Mouse (Mus musculus) lung, embryonic 15.5 days (tissue): ENCODE results near the gene Kyat1. TPM values are rescaled to one million over a fixed set of nuclear protein-coding genes. Genes with fewer than 3 reads are reported as not detected.

Source experiments
- ATAC-seq: fragments of 200-750 bp; cut with Nextera tagmentation; 2 replicates; pipeline ENCODE4 v1.8.0; 2017; ENCODE audit warnings: moderate number of reproducible peaks, borderline replicate concordance; ENCODE audit not compliant: low FRiP score, low TSS enrichment; ENCODE audit errors: extremely low read depth
- H3K27ac ChIP-seq: fragments of 300-500 bp; sonication (generic); 2 replicates; pipeline ENCODE4 v1.5.1; 2015; ENCODE audit warnings: moderate library complexity, mild to moderate bottlenecking, inconsistent platforms
- H3K27me3 ChIP-seq: fragments of 300-500 bp; sonication (generic); 2 replicates; pipeline ENCODE4 v1.6.1; 2015; ENCODE audit warnings: inconsistent platforms
- H3K36me3 ChIP-seq: fragments of 300-500 bp; sonication (generic); 2 replicates; pipeline ENCODE4 v1.6.1; 2015; ENCODE audit warnings: inconsistent platforms
- H3K4me1 ChIP-seq: fragments of 300-500 bp; sonication (generic); 2 replicates; pipeline ENCODE4 v1.6.1; 2015; ENCODE audit warnings: inconsistent platforms
- H3K4me2 ChIP-seq: fragments of 300-500 bp; sonication (generic); 2 replicates; pipeline ENCODE4 v1.6.1; 2015; ENCODE audit warnings: inconsistent platforms, mild to moderate bottlenecking, moderate library complexity
- H3K4me3 ChIP-seq: fragments of 300-500 bp; sonication (generic); 2 replicates; pipeline ENCODE4 v1.5.1; 2015; ENCODE audit warnings: mild to moderate bottlenecking, inconsistent platforms
- H3K9ac ChIP-seq: fragments of 300-500 bp; sonication (generic); 2 replicates; pipeline ENCODE4 v1.6.1; 2015; ENCODE audit warnings: inconsistent platforms
- H3K9me3 ChIP-seq: fragments of 300-500 bp; sonication (generic); 2 replicates; pipeline ENCODE4 v1.6.1; 2016; ENCODE audit warnings: inconsistent platforms
- WGBS: fragments of 180-500 bp; shearing (Covaris S2); methylation state at CpG from one replicate; pipeline ENCODE4 v1.1.7; 2015; 5-methylcytosine and 5-hydroxymethylcytosine counted together
- polyA plus RNA-seq: library from polyadenylated mRNA; unstranded; fragments of >200 nt; fragmentation: Nextera tagmentation; extraction: Ambion mirVana; gene quantifications from 2 replicates; pipeline ENCODE4 v1.2.1, GENCODE M21; 2015

The Kyat1 gene
- polyA plus RNA-seq, 1 experiment from 2014 or later, result 11.3 TPM

GRCm38 (mm10) chr2:30211408-30212168 is 5.9 kb upstream of the Kyat1 start:
- H3K9me3 ChIP-seq, result no peaks in the 10 kb centered on the region
- H3K27ac ChIP-seq, result no peak overlapping the region
- WGBS, result 59% methylated on average over 6 of the region's 6 CpGs
- no peak overlapping the region for H3K4me3 ChIP-seq
- no peak overlapping the region for H3K9ac ChIP-seq
- no peaks in the 10 kb centered on the region for H3K27me3 ChIP-seq
- H3K4me2 ChIP-seq, result no peak overlapping the region
- no peaks in the 10 kb centered on the region for H3K36me3 ChIP-seq
- H3K4me1 ChIP-seq, result peaks cover 2% of the 10 kb centered on the region; the same call in 1 of the 2 replicates
- ATAC-seq, result no peak

DNA sequence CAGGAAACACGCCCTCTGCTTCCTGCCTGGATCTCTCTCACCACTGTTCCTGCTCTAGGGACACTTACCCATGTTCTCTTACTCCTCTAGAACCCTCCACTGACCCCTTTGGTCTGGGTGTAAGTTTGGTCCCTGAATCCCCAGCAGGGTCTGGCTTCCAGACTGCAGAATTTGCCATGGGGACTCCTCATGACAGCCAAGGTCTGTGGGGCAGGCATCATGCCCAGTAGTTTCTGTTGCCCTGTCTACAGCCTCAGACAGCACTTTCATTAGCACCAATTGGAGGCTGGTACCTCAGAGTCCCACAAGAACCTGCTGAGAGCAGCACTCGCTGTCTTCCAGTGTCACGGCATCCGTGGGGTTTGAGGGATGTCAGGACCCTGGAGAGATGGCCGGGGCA is 2.2 kb upstream of the Kyat1 start:
- H3K4me3 ChIP-seq, result no peak overlapping the region
- no peak overlapping the region for H3K27ac ChIP-seq
- H3K27me3 ChIP-seq, result no peaks in the 10 kb centered on the region
- no peak for ATAC-seq
- peaks cover 18% of the 10 kb centered on the region for H3K4me1 ChIP-seq
- no peak overlapping the region for H3K4me2 ChIP-seq
- WGBS, result 69% methylated on average over 5 of the region's 5 CpGs
- H3K36me3 ChIP-seq, result no peaks in the 10 kb centered on the region
- H3K9ac ChIP-seq, result no peak overlapping the region
- no peaks in the 10 kb centered on the region for H3K9me3 ChIP-seq

DNA sequence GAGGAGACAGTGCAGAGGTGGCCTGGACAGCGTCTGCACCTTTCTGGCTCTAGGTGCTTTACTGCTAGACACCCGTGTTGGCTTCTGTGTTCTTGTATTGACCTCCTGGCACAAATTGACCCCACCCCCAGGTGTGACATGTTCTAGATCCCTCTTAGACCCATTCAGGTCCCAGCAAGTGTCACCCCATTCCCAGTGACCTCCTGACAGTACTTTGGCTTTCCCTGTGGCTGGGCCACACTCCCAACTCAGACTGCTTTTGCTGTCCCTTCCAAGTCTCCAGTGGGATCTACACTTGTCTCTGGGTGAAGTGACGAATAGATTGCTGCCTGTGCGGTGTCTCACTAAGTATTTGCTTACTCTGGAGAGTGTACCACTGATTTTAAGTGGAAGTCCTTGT is 1.8 kb upstream of the Kyat1 start:
- Histone ChIP-seq H3K36me3 (no peaks in the 10 kb centered on the region), H3K9ac (no peak overlapping the region), H3K4me3 (no peak overlapping the region), H3K27ac (no peak overlapping the region), H3K27me3 (no peaks in the 10 kb centered on the region), H3K4me2 (no peak overlapping the region), H3K4me1 (peaks cover 18% of the 10 kb centered on the region), H3K9me3 (no peaks in the 10 kb centered on the region)
- no peak for ATAC-seq
- WGBS, result 68% methylated on average over 4 of the region's 4 CpGs

DNA sequence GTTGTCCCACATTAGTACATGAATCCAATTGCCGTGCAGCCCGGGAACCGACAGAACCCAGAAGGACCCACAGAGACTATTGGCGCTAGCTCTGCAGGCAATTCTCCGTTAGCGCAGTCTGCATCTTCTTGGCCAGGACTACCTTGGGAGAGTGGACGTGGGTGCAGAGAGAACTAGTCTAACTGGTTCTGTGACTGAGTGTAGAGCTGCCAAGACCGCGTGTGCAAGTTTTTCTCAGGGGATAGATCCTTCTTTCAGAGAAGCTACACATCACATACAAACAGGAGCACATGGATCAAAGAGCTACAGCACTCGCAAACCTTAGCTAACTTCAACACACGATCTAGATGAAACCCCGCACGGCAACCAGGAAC is 405 bp downstream of the Kyat1 start:
- ATAC-seq, result peak; percentile 65
- H3K4me2 ChIP-seq, result peak overlapping the region; percentile 85

GRCm38 (mm10) chr2:30203439-30203838 is 2.2 kb downstream of the Kyat1 start:
- 77% methylated on average over 7 of the region's 7 CpGs for WGBS
- no peaks in the 10 kb centered on the region for H3K27me3 ChIP-seq
- no peaks in the 10 kb centered on the region for H3K9me3 ChIP-seq
- H3K4me1 ChIP-seq, result peaks cover 28% of the 10 kb centered on the region
- H3K4me2 ChIP-seq, result no peak overlapping the region
- no peak for ATAC-seq
- no peaks in the 10 kb centered on the region for H3K36me3 ChIP-seq
- no peak overlapping the region for H3K9ac ChIP-seq
- H3K27ac ChIP-seq, result no peak overlapping the region
- H3K4me3 ChIP-seq, result no peak overlapping the region

More for the DNA sequence above, 405 bp downstream of the Kyat1 start:
- H3K4me3 ChIP-seq, result peak overlapping the region; percentile 64
- H3K27ac ChIP-seq, result peak overlapping the region; percentile 81
- H3K27me3 ChIP-seq, result no peaks in the 10 kb centered on the region
- no peaks in the 10 kb centered on the region for H3K9me3 ChIP-seq
- H3K36me3 ChIP-seq, result no peaks in the 10 kb centered on the region
- under 1% methylated on average over 13 of the region's 13 CpGs for WGBS
- H3K4me1 ChIP-seq, result peaks cover 22% of the 10 kb centered on the region
- H3K9ac ChIP-seq, result peak overlapping the region; percentile 67

DNA sequence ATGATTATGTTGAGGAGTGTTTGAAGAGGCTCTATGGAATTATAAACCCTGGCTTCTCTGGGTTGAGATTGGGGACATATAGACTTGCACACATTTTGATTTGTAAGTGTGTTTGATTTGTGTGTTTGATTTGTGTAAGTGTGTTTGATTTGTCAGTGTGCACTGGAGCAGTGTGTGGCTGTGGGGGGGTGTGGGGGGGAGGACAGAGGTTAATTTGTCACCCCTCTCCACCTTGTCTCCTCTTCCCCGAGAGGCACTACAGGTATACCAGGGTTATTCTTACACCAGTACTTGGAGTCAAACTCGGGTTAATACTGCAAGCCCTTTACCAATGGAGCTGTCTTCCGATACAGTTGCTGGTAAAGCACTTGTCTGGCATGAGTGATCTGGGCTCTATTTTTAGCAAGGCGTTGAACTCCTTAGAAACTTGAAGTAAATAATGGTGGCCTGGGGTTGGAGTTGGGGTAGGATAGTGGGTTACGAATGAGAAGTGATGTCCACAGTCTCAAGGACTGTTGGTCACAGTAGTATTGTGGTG is 5.2 kb downstream of the Kyat1 start:
- Histone ChIP-seq H3K27ac (no peak overlapping the region), H3K36me3 (no peaks in the 10 kb centered on the region), H3K9ac (no peak overlapping the region), H3K4me2 (no peak overlapping the region), H3K9me3 (no peaks in the 10 kb centered on the region), H3K4me1 (peaks cover 20% of the 10 kb centered on the region), H3K27me3 (no peaks in the 10 kb centered on the region), H3K4me3 (no peak overlapping the region)
- WGBS, result 47% methylated on average over 5 of the region's 5 CpGs
- no peak for ATAC-seq

DNA sequence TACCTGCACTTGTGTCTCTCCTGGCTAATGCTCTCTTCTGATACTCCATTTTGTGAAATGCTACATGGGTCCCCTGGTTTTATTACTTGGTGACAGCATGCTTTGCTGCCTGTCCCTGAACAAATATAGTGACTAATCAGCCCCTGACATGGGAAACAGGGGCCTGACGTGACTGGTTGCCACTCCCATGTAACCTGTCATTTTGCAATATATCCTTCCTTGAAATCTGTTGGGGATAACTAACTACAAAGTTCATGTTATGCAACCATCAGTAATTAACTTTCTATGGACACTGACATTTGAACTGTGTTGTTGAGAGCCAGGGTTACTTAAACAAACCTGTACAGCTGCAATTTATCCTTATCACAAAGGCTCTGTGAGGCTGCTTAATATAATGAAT is 5.7 kb downstream of the Kyat1 start:
- Histone ChIP-seq H3K4me3 (no peak overlapping the region), H3K4me1 (peaks cover 20% of the 10 kb centered on the region), H3K9me3 (no peaks in the 10 kb centered on the region), H3K9ac (no peak overlapping the region), H3K36me3 (no peaks in the 10 kb centered on the region), H3K27ac (no peak overlapping the region), H3K4me2 (no peak overlapping the region), H3K27me3 (no peaks in the 10 kb centered on the region)
- no peak for ATAC-seq
- WGBS, result 6% methylated on average over 1 of the region's 1 CpGs

GRCm38 (mm10) chr2:30198021-30198420 is 7.6 kb downstream of the Kyat1 start:
- WGBS, result 69% methylated on average over 4 of the region's 4 CpGs
- H3K4me3 ChIP-seq, result no peak overlapping the region
- no peak overlapping the region for H3K4me2 ChIP-seq
- no peak overlapping the region for H3K9ac ChIP-seq
- peaks cover 10% of the 10 kb centered on the region; the same call in 1 of the 2 replicates for H3K4me1 ChIP-seq
- H3K27me3 ChIP-seq, result no peaks in the 10 kb centered on the region
- no peak for ATAC-seq
- no peaks in the 10 kb centered on the region for H3K36me3 ChIP-seq
- H3K27ac ChIP-seq, result no peak overlapping the region
- no peaks in the 10 kb centered on the region for H3K9me3 ChIP-seq

DNA sequence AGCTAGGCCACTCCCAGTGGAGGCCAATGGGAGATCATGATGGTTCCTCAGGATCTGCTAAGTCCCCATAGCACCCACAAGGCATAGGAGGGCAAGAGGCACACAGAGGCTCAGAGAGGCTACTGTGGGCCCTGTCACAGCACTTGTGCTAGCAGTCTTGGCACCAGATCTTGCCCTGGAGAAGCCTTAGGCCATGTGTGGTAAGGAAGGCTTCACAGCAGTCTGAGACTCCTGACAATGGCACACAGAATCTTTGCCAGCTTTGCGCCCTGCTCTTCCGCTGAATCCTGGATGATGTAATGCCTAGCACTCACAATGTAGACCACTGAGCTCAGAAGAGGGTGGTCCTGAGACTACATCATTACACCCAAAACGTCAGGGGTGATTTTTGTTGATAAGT is 11.0 kb downstream of the Kyat1 start:
- Histone ChIP-seq H3K4me1 (peaks cover 2% of the 10 kb centered on the region; the same call in 1 of the 2 replicates), H3K9me3 (no peaks in the 10 kb centered on the region), H3K4me3 (no peak overlapping the region), H3K27me3 (no peaks in the 10 kb centered on the region), H3K36me3 (0 out of 2 replicates have a peak, but pooled peaks cover 4% of the 10 kb centered on the region), H3K27ac (no peak overlapping the region), H3K9ac (no peak overlapping the region), H3K4me2 (no peak overlapping the region)
- 68% methylated on average over 3 of the region's 3 CpGs for WGBS
- no peak for ATAC-seq

DNA sequence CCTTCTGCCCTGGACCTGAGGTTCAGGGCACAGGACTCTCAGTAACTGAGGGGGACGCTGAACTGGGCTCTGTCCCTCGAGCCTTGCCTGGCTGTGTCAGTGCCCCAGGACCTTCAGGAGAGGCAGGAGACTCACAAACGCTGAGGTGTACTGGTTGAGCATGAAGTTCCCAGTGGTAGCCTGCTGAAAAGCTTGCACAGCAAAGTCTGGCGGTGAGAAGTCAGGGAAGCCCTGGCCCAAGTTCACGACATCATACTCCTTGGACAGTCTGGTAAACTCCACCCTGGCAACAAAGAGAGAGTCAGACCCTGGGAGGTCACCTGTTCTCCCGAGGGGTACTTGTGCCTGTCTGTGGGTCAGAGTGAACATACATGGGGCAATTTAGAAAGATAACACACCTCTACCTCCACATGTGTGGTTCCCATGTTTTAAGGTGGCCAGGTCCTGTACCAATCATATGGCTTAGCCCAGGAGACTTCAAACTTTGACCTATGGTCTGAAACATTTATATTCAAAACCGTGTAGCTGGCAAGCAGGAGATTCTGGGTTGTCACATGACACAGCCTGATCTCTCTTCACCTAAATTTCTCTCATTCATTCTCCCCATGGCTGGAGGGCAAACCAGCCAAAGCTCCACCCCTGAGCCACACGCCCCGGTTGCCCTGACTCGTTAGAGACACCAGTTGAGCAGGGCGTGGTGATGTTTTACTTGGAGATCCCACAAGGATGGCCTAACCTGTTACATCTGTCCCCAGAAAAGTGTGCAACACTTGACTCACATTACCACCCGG is 13.7 kb downstream of the Kyat1 start:
- H3K27me3 ChIP-seq, result no peaks in the 10 kb centered on the region
- 82% methylated on average over 12 of the region's 12 CpGs for WGBS
- ATAC-seq, result no peak

DNA sequence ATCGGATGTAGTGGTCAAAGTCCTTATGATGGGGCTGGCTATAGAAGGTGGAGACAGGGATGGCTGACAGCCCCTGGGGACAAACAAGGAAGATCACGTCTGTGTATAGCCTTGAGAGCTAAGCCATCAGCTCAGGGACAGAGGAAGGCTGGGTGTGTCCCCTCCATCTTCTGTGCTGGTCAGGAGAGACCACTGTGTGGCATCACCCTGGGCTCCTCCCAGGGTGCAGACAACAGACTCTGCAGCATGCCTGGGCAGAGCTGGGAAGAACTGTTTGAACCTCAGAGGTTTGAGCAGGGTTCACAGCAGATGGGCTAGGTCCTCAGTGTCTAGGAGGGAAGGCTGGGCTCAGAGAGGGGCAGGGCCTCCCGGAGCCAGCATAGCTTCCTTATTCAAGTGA is 20.0 kb downstream of the Kyat1 start:
- Histone ChIP-seq H3K9ac (no peak overlapping the region), H3K27ac (no peak overlapping the region), H3K36me3 (0 out of 2 replicates have a peak, but pooled peaks cover 4% of the 10 kb centered on the region), H3K27me3 (no peaks in the 10 kb centered on the region), H3K4me3 (no peak overlapping the region), H3K4me2 (no peak overlapping the region), H3K9me3 (no peaks in the 10 kb centered on the region), H3K4me1 (no peaks in the 10 kb centered on the region)
- ATAC-seq, result no peak
- 68% methylated on average over 3 of the region's 3 CpGs for WGBS

More for the DNA sequence above, 13.7 kb downstream of the Kyat1 start:
- H3K27ac ChIP-seq, result no peak overlapping the region
- no peak overlapping the region for H3K4me2 ChIP-seq
- H3K4me1 ChIP-seq, result no peaks in the 10 kb centered on the region
- H3K36me3 ChIP-seq, result 0 out of 2 replicates have a peak, but pooled peaks cover 4% of the 10 kb centered on the region
- no peak overlapping the region for H3K9ac ChIP-seq
- no peak overlapping the region for H3K4me3 ChIP-seq
- H3K9me3 ChIP-seq, result no peaks in the 10 kb centered on the region

DNA sequence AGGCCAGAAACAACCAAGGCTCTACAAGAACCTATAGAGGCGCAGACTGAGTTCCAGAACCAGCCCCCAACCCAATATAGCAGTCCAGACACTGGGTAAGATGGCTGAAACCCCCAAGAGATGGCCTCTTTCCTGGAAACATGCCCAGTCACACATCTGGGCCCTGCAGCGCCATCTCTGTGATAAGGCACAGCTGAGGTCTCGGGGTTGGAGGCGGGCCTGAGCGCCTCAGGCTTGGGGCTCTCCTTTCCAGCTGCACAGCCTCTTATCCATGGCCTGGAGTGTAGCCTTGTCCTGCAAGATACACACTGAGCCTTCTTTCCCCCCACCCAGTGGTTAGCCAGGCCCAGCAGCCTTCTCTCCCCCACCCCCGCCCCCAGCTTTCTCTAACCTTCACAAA is 20.4 kb downstream of the Kyat1 start:
- no peaks in the 10 kb centered on the region for H3K27me3 ChIP-seq

More for the DNA sequence above, 20.4 kb downstream of the Kyat1 start:
- H3K9ac ChIP-seq, result no peak overlapping the region
- no peak overlapping the region for H3K4me3 ChIP-seq
- no peaks in the 10 kb centered on the region for H3K4me1 ChIP-seq
- H3K27ac ChIP-seq, result no peak overlapping the region
- no peak for ATAC-seq
- H3K36me3 ChIP-seq, result 0 out of 2 replicates have a peak, but pooled peaks cover 4% of the 10 kb centered on the region
- 81% methylated on average over 6 of the region's 6 CpGs for WGBS
- no peaks in the 10 kb centered on the region for H3K9me3 ChIP-seq
- no peak overlapping the region for H3K4me2 ChIP-seq
